ENCODE assay signal across 8 mouse cellular contexts in the genomic region with DNA sequence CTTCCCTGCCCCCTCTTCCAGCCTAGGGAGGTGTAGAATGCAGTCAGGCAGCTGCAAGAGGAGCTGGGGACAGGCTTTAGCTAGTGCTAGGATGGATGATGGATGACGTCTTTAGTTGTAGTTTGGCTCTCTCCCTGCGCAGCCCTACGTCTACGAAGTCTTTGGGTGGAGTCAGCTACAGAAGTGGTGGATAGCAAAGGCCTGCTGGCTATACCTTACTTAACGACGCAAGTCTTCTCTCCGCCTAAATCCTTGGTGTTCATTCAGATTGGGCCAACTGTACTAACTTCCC. TPM values are rescaled to one million over a fixed set of nuclear protein-coding genes. Genes with fewer than 3 reads are reported as not detected.
DNase-seq lines count a peak whose midpoint lies in the region; ATAC-seq and TF ChIP-seq lines count a peak whose summit lies in the region.

No protein-coding gene starts in this region.

- H3K27me3 ChIP-seq in liver, adult 2 months (ENCODE audit: control insufficient read depth, insufficient read depth, low read length), result no peaks in the 10 kb centered on the region
- H3K27me3 ChIP-seq in embryonic facial prominence, embryonic 12.5 days, result no peaks in the 10 kb centered on the region
- H3K27me3 ChIP-seq in intestine, postnatal 0 days (replicated peaks; ENCODE audit: control insufficient read depth, insufficient read depth, low read length), result no peaks in the 10 kb centered on the region
- peaks cover 43% of the 10 kb centered on the region for H3K27me3 ChIP-seq in neural tube, embryonic 13.5 days

- H3K36me3 ChIP-seq in liver, adult 2 months (ENCODE audit: control insufficient read depth, insufficient read depth, low read length), result no peaks in the 10 kb centered on the region
- 0 out of 2 replicates have a peak, but pooled peaks cover 11% of the 10 kb centered on the region for H3K36me3 ChIP-seq in embryonic facial prominence, embryonic 12.5 days
- 0 out of 2 replicates have a peak, but pooled peaks cover 5% of the 10 kb centered on the region for H3K36me3 ChIP-seq in intestine, postnatal 0 days (ENCODE audit: control insufficient read depth, insufficient read depth)
- H3K36me3 ChIP-seq in neural tube, embryonic 13.5 days, result no peaks in the 10 kb centered on the region

- no peak for DNase-seq in liver, adult 2 months (ENCODE audit: extremely low read depth, low read depth, low spot score)
- DNase-seq in liver, result no peak
- DNase-seq in urinary bladder, adult 18-20 months (ENCODE audit: low spot score in 2 of 2), result no peak
- no peak for DNase-seq in T-cell, adult 2 months (ENCODE audit: low spot score)

- peak overlapping the region; percentile 81 for H3K4me2 ChIP-seq in embryonic facial prominence, embryonic 12.5 days (replicated peaks)
- H3K4me2 ChIP-seq in intestine, postnatal 0 days (replicated peaks; ENCODE audit: low read depth), result peak overlapping the region; percentile 89
- peak overlapping the region; percentile 82 for H3K4me2 ChIP-seq in neural tube, embryonic 13.5 days

- TF ChIP-seq CTCF in liver, adult 2 months (IDR thresholded peaks at IDR 0.05; ENCODE audit: low read depth, low read length), result no peak
- no peak for TF ChIP-seq CTCF in intestine, postnatal 0 days (IDR thresholded peaks at IDR 0.05; ENCODE audit: low read depth)

- H3K4me1 ChIP-seq in liver, adult 2 months (ENCODE audit: control insufficient read depth, insufficient read depth, low read length), result peaks cover 43% of the 10 kb centered on the region
- peaks cover 32% of the 10 kb centered on the region for H3K4me1 ChIP-seq in embryonic facial prominence, embryonic 12.5 days
- H3K4me1 ChIP-seq in intestine, postnatal 0 days (replicated peaks; ENCODE audit: control insufficient read depth, insufficient read depth, low read length), result no peaks in the 10 kb centered on the region
- peaks cover 42% of the 10 kb centered on the region for H3K4me1 ChIP-seq in neural tube, embryonic 13.5 days (replicated peaks)

- H3K27ac ChIP-seq in liver, adult 2 months (replicated peaks; ENCODE audit: insufficient read depth, low read depth, low read length), result peak overlapping the region; percentile 88; the same call in 1 of the 2 replicates
- peak overlapping the region; percentile 89 for H3K27ac ChIP-seq in embryonic facial prominence, embryonic 12.5 days
- H3K27ac ChIP-seq in intestine, postnatal 0 days (ENCODE audit: low read depth, low read length), result peak overlapping the region; percentile 84; the same call in 1 of the 2 replicates
- peak overlapping the region; percentile 68; the same call in 1 of the 2 replicates for H3K27ac ChIP-seq in neural tube, embryonic 13.5 days (replicated peaks)

- WGBS in liver, adult 2 months, result 32% methylated on average over 7 of the region's 7 CpGs
- WGBS in embryonic facial prominence, embryonic 12.5 days, result 10% methylated on average over 7 of the region's 7 CpGs
- 37% methylated on average over 7 of the region's 7 CpGs for WGBS in intestine, postnatal 0 days
- WGBS in neural tube, embryonic 13.5 days, result 20% methylated on average over 7 of the region's 7 CpGs

- H3K79me2 ChIP-seq in liver, adult 2 months (ENCODE audit: control insufficient read depth, insufficient read depth, low read length), result no peaks in the 10 kb centered on the region

- peak overlapping the region; percentile 70 for H3K4me3 ChIP-seq in liver, adult 2 months (ENCODE audit: insufficient read depth, low read depth, low read length)
- H3K4me3 ChIP-seq in embryonic facial prominence, embryonic 12.5 days, result peak overlapping the region; percentile 77
- H3K4me3 ChIP-seq in intestine, postnatal 0 days (ENCODE audit: low read depth, low read length), result peak overlapping the region; percentile 63
- H3K4me3 ChIP-seq in neural tube, embryonic 13.5 days, result peak overlapping the region; percentile 62

- no peak for TF ChIP-seq POLR2A in liver, adult 2 months (IDR thresholded peaks at IDR 0.05; ENCODE audit: extremely low read depth, insufficient read depth, low read length)

- H3K9me3 ChIP-seq in embryonic facial prominence, embryonic 12.5 days, result no peaks in the 10 kb centered on the region
- H3K9me3 ChIP-seq in intestine, postnatal 0 days (ENCODE audit: control insufficient read depth), result no peaks in the 10 kb centered on the region
- no peaks in the 10 kb centered on the region for H3K9me3 ChIP-seq in neural tube, embryonic 13.5 days

- peak overlapping the region; percentile 94 for H3K9ac ChIP-seq in liver, adult 2 months (ENCODE audit: low read depth, low read length)
- peak overlapping the region; percentile 82 for H3K9ac ChIP-seq in embryonic facial prominence, embryonic 12.5 days
- peak overlapping the region; percentile 71 for H3K9ac ChIP-seq in intestine, postnatal 0 days (ENCODE audit: low read depth, low read length)
- H3K9ac ChIP-seq in neural tube, embryonic 13.5 days, result peak overlapping the region; percentile 85

- peak; percentile 31; the same call in 1 of the 2 replicates for ATAC-seq in embryonic facial prominence, embryonic 12.5 days (ENCODE audit: insufficient number of reproducible peaks, insufficient read depth, low FRiP score, low TSS enrichment)
- ATAC-seq in intestine, postnatal 0 days, result no peak
- peak; percentile 13; the same call in 1 of the 2 replicates for ATAC-seq in neural tube, embryonic 13.5 days (ENCODE audit: low read depth)
- no peak for ATAC-seq in CD4-positive, CD25-positive, alpha-beta regulatory T cell, adult 4 months

RNA-seq across cellular contexts. Expression of a gene that starts 1.3 kb away (rescaled TPM):
- total RNA-seq in liver, adult 2 months (2014; rRNA removed), result 11.9 and 12.1 TPM in 2 replicates
- polyA plus RNA-seq in liver, adult 2 months (2012; rRNA removed), result 25.7 and 29.8 TPM in 2 replicates
- polyA plus RNA-seq in embryonic facial prominence, embryonic 12.5 days (2016; fragmentation: Nextera tagmentation; extraction: Ambion mirVana), result 10.8 and 16.8 TPM in 2 replicates
- polyA plus RNA-seq in intestine, postnatal 0 days (2015; fragmentation: Nextera tagmentation; extraction: Ambion mirVana), result 9.0 and 9.6 TPM in 2 replicates
- polyA plus RNA-seq in neural tube, embryonic 13.5 days (2015; fragmentation: Nextera tagmentation; extraction: Ambion mirVana), result 3.2 and 4.1 TPM in 2 replicates
- polyA plus RNA-seq in CD4-positive, CD25-positive, alpha-beta regulatory T cell, adult 4 months (2017; shearing (Covaris generic)), result 1 to 10 TPM; 6.8 to 7.5 TPM

RNA-seq across cellular contexts. Expression of a gene that starts 15.2 kb away (rescaled TPM):
- 11.1 and 13.4 TPM in 2 replicates for total RNA-seq in liver, adult 2 months (2014; rRNA removed)
- polyA plus RNA-seq in liver, adult 2 months (2012; rRNA removed), result 14.1 and 22.0 TPM in 2 replicates
- 32.5 and 36.5 TPM in 2 replicates for polyA plus RNA-seq in embryonic facial prominence, embryonic 12.5 days (2016; fragmentation: Nextera tagmentation; extraction: Ambion mirVana)
- polyA plus RNA-seq in intestine, postnatal 0 days (2015; fragmentation: Nextera tagmentation; extraction: Ambion mirVana), result 13.3 and 14.7 TPM in 2 replicates
- polyA plus RNA-seq in neural tube, embryonic 13.5 days (2015; fragmentation: Nextera tagmentation; extraction: Ambion mirVana), result 62.0 and 65.1 TPM in 2 replicates
- 10 to 100 TPM; 19.5 to 21.0 TPM for polyA plus RNA-seq in CD4-positive, CD25-positive, alpha-beta regulatory T cell, adult 4 months (2017; shearing (Covaris generic))

RNA-seq across cellular contexts. Expression of a gene that starts 19.7 kb away (rescaled TPM):
- 49.0 and 53.6 TPM in 2 replicates for total RNA-seq in liver, adult 2 months (2014; rRNA removed)
- polyA plus RNA-seq in liver, adult 2 months (2012; rRNA removed), result 35.9 and 38.2 TPM in 2 replicates
- polyA plus RNA-seq in embryonic facial prominence, embryonic 12.5 days (2016; fragmentation: Nextera tagmentation; extraction: Ambion mirVana), result 22.7 and 26.1 TPM in 2 replicates
- polyA plus RNA-seq in intestine, postnatal 0 days (2015; fragmentation: Nextera tagmentation; extraction: Ambion mirVana), result 39.8 and 40.5 TPM in 2 replicates
- polyA plus RNA-seq in neural tube, embryonic 13.5 days (2015; fragmentation: Nextera tagmentation; extraction: Ambion mirVana), result 9.1 and 9.7 TPM in 2 replicates
- 1 to 10 TPM; 4.5 to 7.2 TPM for polyA plus RNA-seq in CD4-positive, CD25-positive, alpha-beta regulatory T cell, adult 4 months (2017; shearing (Covaris generic))

RNA-seq across cellular contexts. Expression of a gene that starts 53.5 kb away (rescaled TPM):
- total RNA-seq in liver, adult 2 months (2014; rRNA removed), result not detected in 2 replicates
- polyA plus RNA-seq in liver, adult 2 months (2012; rRNA removed), result 0.12 TPM in 1 of 2 replicates, not detected in the other
- 2.9 and 3.8 TPM in 2 replicates for polyA plus RNA-seq in embryonic facial prominence, embryonic 12.5 days (2016; fragmentation: Nextera tagmentation; extraction: Ambion mirVana)
- 0.27 and 0.58 TPM in 2 replicates for polyA plus RNA-seq in intestine, postnatal 0 days (2015; fragmentation: Nextera tagmentation; extraction: Ambion mirVana)
- polyA plus RNA-seq in neural tube, embryonic 13.5 days (2015; fragmentation: Nextera tagmentation; extraction: Ambion mirVana), result 20.0 and 26.8 TPM in 2 replicates
- not detected for polyA plus RNA-seq in CD4-positive, CD25-positive, alpha-beta regulatory T cell, adult 4 months (2017; shearing (Covaris generic))

RNA-seq across cellular contexts. Expression of a gene that starts 58.2 kb away (rescaled TPM):
- 20.2 and 23.8 TPM in 2 replicates for total RNA-seq in liver, adult 2 months (2014; rRNA removed)
- 43.3 and 46.1 TPM in 2 replicates for polyA plus RNA-seq in liver, adult 2 months (2012; rRNA removed)
- polyA plus RNA-seq in embryonic facial prominence, embryonic 12.5 days (2016; fragmentation: Nextera tagmentation; extraction: Ambion mirVana), result 39.6 and 40.0 TPM in 2 replicates
- 47.2 and 52.2 TPM in 2 replicates for polyA plus RNA-seq in intestine, postnatal 0 days (2015; fragmentation: Nextera tagmentation; extraction: Ambion mirVana)
- 30.3 and 34.0 TPM in 2 replicates for polyA plus RNA-seq in neural tube, embryonic 13.5 days (2015; fragmentation: Nextera tagmentation; extraction: Ambion mirVana)
- polyA plus RNA-seq in CD4-positive, CD25-positive, alpha-beta regulatory T cell, adult 4 months (2017; shearing (Covaris generic)), result 10 to 100 TPM; 11.4 to 17.4 TPM

Comparison
In these comparisons a context has a peak if more than half of its experiments do, and no peak if none do; other contexts are left out.
1. ATAC-seq: peak in embryonic facial prominence, embryonic 12.5 days (single experiment) and neural tube, embryonic 13.5 days (single experiment); none in intestine, postnatal 0 days (single experiment) and CD4-positive, CD25-positive, alpha-beta regulatory T cell, adult 4 months (single experiment).
2. Peak in every context shown above with its lines, with median percentiles within 50 percentile points of each other: H3K27ac ChIP-seq, H3K4me3 ChIP-seq, H3K9ac ChIP-seq and H3K4me2 ChIP-seq.